7 mouse cellular contexts compared by ENCODE assay signal in genomic region chr2:134527419-134528114, GRCm38 (mm10). TPM values are rescaled to one million over a fixed set of nuclear protein-coding genes. Genes with fewer than 3 reads are reported as not detected.
A peak's percentile ranks its signal among the peaks of the same experiment; 100 is the strongest.
DNase-seq lines count a peak whose midpoint lies in the region; ATAC-seq and TF ChIP-seq lines count a peak whose summit lies in the region.

No protein-coding gene starts in this region.

- 0 out of 2 replicates have a peak overlapping the region, but pooled peaks have one; percentile 8 for H3K4me2 ChIP-seq in stomach, postnatal 0 days (replicated peaks; ENCODE audit: low read depth)

- peak; percentile 21; the same call in 1 of the 2 replicates for ATAC-seq in stomach, postnatal 0 days (ENCODE audit: low FRiP score, low TSS enrichment)

- TF ChIP-seq EP300 in stomach, postnatal 0 days (optimal IDR thresholded peaks at IDR 0.05): no peak

- DNase-seq in retina, postnatal 1 day: peak; percentile 6
- no peak for DNase-seq in retina, embryonic 14.5 days (ENCODE audit: low spot score)
- no peak for DNase-seq in heart, embryonic 10.5 days (ENCODE audit: low spot score)
- DNase-seq in kidney, postnatal 14 days: peak; percentile 43
- DNase-seq in stomach, postnatal 0 days (ENCODE audit: low spot score): peak; percentile 13
- no peak for DNase-seq in layer of hippocampus, postnatal 10 days (ENCODE audit: low spot score in 2 of 2)
- no peak for DNase-seq in left cerebral cortex, adult 11 months (ENCODE audit: low spot score)

- no peak overlapping the region for H3K4me3 ChIP-seq in heart, embryonic 10.5 days
- no peak overlapping the region for H3K4me3 ChIP-seq in stomach, postnatal 0 days (ENCODE audit: low read depth, low read length)

- no peak for TF ChIP-seq CTCF in stomach, postnatal 0 days (IDR thresholded peaks at IDR 0.05; ENCODE audit: low read depth)

- WGBS in heart, embryonic 10.5 days: 66% methylated on average over 11 of the region's 11 CpGs
- 49% methylated on average over 11 of the region's 11 CpGs for WGBS in stomach, postnatal 0 days

- H3K9ac ChIP-seq in stomach, postnatal 0 days (ENCODE audit: low read length): 0 out of 2 replicates have a peak overlapping the region, but pooled peaks have one; percentile 9

- no peaks in the 10 kb centered on the region for H3K9me3 ChIP-seq in heart, embryonic 10.5 days
- no peaks in the 10 kb centered on the region for H3K9me3 ChIP-seq in stomach, postnatal 0 days (ENCODE audit: control insufficient read depth, low read length)

- H3K4me1 ChIP-seq in heart, embryonic 10.5 days: peaks cover 5% of the 10 kb centered on the region; the same call in 1 of the 2 replicates
- no peaks in the 10 kb centered on the region for H3K4me1 ChIP-seq in stomach, postnatal 0 days (replicated peaks; ENCODE audit: control insufficient read depth, insufficient read depth)

- peak overlapping the region; percentile 42; the same call in 1 of the 2 replicates for H3K27ac ChIP-seq in heart, embryonic 10.5 days
- H3K27ac ChIP-seq in stomach, postnatal 0 days (replicated peaks): no peak overlapping the region

- H3K27me3 ChIP-seq in heart, embryonic 10.5 days (ENCODE audit: insufficient read depth, poor library complexity, severe bottlenecking): no peaks in the 10 kb centered on the region
- H3K27me3 ChIP-seq in stomach, postnatal 0 days (ENCODE audit: control insufficient read depth, insufficient read depth, low read length): no peaks in the 10 kb centered on the region

- no peaks in the 10 kb centered on the region for H3K36me3 ChIP-seq in heart, embryonic 10.5 days
- H3K36me3 ChIP-seq in stomach, postnatal 0 days (ENCODE audit: control insufficient read depth, insufficient read depth, low read length): no peaks in the 10 kb centered on the region

RNA-seq across cellular contexts. Expression of gene Hao1, which starts 26.6 kb away (rescaled TPM):
- not detected in 2 replicates for polyA plus RNA-seq in heart, embryonic 10.5 days (2016; fragmentation: Nextera tagmentation; extraction: Ambion mirVana)
- 0.25 and 0.38 TPM in 2 replicates for polyA plus RNA-seq in stomach, postnatal 0 days (2015; fragmentation: Nextera tagmentation; extraction: Ambion mirVana)
- not detected for total RNA-seq in layer of hippocampus, postnatal 10 days (2021)

Comparison
In these comparisons a context has a peak if more than half of its experiments do, and no peak if none do; other contexts are left out.
1. DNase-seq: peak in retina, postnatal 1 day (single experiment), kidney, postnatal 14 days (single experiment) and stomach, postnatal 0 days (single experiment); none in retina, embryonic 14.5 days (single experiment), heart, embryonic 10.5 days (single experiment), layer of hippocampus, postnatal 10 days (0 of 2) and left cerebral cortex, adult 11 months (single experiment).